Mouse (Mus musculus) erythroblast, embryonic 14.5 days (primary cell): ENCODE results near the gene 9430097D07Rik. TPM values are rescaled to one million over a fixed set of nuclear protein-coding genes. Genes with fewer than 3 reads are reported as not detected.

Experiments used
- H3K27me3 ChIP-seq: 2 replicates; pipeline ENCODE4 v1.6.1; 2012; ENCODE audit warnings: inconsistent platforms; ENCODE audit not compliant: control insufficient read depth
- H3K36me3 ChIP-seq: 2 replicates; pipeline ENCODE4 v1.6.1; 2012; ENCODE audit warnings: mild to moderate bottlenecking, inconsistent platforms; ENCODE audit not compliant: control insufficient read depth
- H3K4me1 ChIP-seq: 2 replicates; pipeline ENCODE4 v1.6.1; 2012; ENCODE audit warnings: inconsistent platforms; ENCODE audit not compliant: control insufficient read depth
- H3K4me3 ChIP-seq: replicated peaks from 2 replicates; pipeline ENCODE3; 2012; ENCODE audit warnings: moderate library complexity, mild to moderate bottlenecking, inconsistent platforms
- H3K9me3 ChIP-seq: 2 replicates; pipeline ENCODE4 v1.6.1; 2012; ENCODE audit warnings: low read length, inconsistent platforms, mixed read lengths; ENCODE audit not compliant: control insufficient read depth
- GATA1 ChIP-seq: IDR thresholded peaks from 2 replicates; pipeline ENCODE4 v1.6.1; 2012; ENCODE audit warnings: low read length, inconsistent platforms, mixed read lengths
- TAL1 ChIP-seq: IDR thresholded peaks from 3 replicates; pipeline ENCODE4 v1.6.1; 2012; ENCODE audit warnings: low read length, inconsistent platforms, mixed read lengths
- polyA plus RNA-seq: library from polyadenylated mRNA; stranded (reverse); fragments of >175 nt; gene quantifications from 2 replicates; pipeline ENCODE4 v1.2.3, GENCODE M21; 2012

9430097D07Rik gene
- polyA plus RNA-seq, 1 experiment: not detected

- Histone ChIP-seq H3K4me3 (peak overlapping the region; percentile 79), H3K4me1 (peaks cover 20% of the 10 kb centered on the region), H3K27me3 (peaks cover 61% of the 10 kb centered on the region), H3K9me3 (no peaks in the 10 kb centered on the region; the same call in 1 of the 2 replicates), H3K36me3 (no peaks in the 10 kb centered on the region)
- TF ChIP-seq GATA1: peak; percentile 37; the same call in 1 of the 2 replicates
- no peak for TF ChIP-seq TAL1
These were observed 41.3 kb downstream of the 9430097D07Rik start for GRCm38 (mm10) chr2:32534061-32534732.

DNA sequence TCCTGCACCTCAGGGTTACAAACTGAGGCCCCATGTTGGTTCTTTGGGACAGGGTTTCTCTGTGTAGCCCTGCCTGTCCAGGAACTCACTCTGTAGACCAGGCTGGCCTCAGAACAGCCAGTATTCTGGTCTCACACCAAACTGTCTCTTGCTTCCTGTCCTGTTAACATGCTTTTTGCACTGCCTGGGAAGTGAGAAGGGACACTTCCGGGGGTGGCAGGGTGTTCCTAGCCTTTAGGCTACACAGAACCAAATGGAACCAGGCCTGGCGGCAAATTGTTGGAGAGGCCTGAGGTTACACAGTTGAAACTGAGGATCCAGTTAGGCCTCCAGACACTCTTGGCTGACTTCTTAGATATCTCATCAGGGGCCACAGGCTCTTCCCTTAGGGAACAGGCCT lies 42.3 kb downstream of the 9430097D07Rik start:
- H3K4me1 ChIP-seq: peaks cover 20% of the 10 kb centered on the region
- peaks cover 50% of the 10 kb centered on the region for H3K27me3 ChIP-seq
- no peak for TF ChIP-seq TAL1
- TF ChIP-seq GATA1: no peak
- H3K36me3 ChIP-seq: no peaks in the 10 kb centered on the region
- H3K9me3 ChIP-seq: no peaks in the 10 kb centered on the region; the same call in 1 of the 2 replicates
- no peak overlapping the region for H3K4me3 ChIP-seq

GRCm38 (mm10) chr2:32530479-32530878 lies 45.0 kb downstream of the 9430097D07Rik start:
- Histone ChIP-seq H3K4me3 (no peak overlapping the region), H3K4me1 (peaks cover 14% of the 10 kb centered on the region), H3K27me3 (peaks cover 23% of the 10 kb centered on the region), H3K36me3 (no peaks in the 10 kb centered on the region), H3K9me3 (no peaks in the 10 kb centered on the region)
- no peak for TF ChIP-seq GATA1
- TF ChIP-seq TAL1: no peak

DNA sequence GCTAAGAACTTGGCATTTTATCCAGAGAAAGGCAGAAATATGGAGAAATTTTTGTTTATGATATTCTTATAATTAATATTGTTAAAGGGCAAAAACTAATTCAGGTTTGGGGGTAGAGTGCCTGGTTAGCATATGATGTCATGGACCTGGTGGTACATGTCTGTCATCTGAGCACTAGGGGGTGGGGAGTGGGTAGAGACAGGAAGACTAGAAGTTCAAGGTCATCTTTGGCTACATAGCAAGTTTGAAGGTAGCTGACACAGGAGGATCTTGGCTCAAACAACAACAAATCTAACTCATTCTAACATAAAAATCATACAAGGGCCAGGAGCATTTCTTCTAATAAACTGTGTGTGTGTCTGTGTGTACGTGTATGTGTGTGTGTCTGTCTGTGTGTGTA lies 47.2 kb downstream of the 9430097D07Rik start:
- TF ChIP-seq GATA1 (no peak), TAL1 (no peak)
- peaks cover 1% of the 10 kb centered on the region; the same call in 1 of the 2 replicates for H3K4me1 ChIP-seq
- H3K36me3 ChIP-seq: no peaks in the 10 kb centered on the region
- no peak overlapping the region for H3K4me3 ChIP-seq
- no peaks in the 10 kb centered on the region for H3K9me3 ChIP-seq
- H3K27me3 ChIP-seq: peaks cover 3% of the 10 kb centered on the region

DNA sequence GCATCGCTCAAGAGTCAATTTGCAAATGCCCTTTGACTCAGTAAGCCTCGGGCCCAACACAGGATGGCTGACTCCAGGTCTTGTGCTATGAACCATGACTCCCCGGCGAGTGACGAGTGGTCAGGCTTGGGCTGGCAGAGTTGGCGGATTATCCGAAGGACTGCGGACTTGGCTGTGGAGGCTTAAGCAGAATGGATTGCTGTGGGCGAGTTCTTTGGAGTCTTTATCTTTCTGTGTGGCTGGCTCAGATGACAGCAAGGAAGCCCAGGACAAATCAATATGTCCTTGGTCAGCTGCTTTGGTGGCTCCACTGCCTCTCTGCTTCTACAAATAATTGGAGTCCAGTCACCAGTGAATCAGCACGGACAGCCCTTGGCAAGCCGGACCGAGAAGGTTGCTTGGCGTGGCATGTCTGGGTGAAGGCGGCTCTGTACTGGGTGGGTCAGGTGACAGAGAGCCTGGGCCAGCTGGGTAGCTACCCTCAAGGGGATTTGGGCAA lies 48.0 kb downstream of the 9430097D07Rik start:
- H3K36me3 ChIP-seq: no peaks in the 10 kb centered on the region
- H3K4me1 ChIP-seq: peaks cover 1% of the 10 kb centered on the region; the same call in 1 of the 2 replicates
- H3K9me3 ChIP-seq: no peaks in the 10 kb centered on the region
- no peaks in the 10 kb centered on the region for H3K27me3 ChIP-seq
- H3K4me3 ChIP-seq: no peak overlapping the region
- no peak for TF ChIP-seq GATA1
- no peak for TF ChIP-seq TAL1

- TF ChIP-seq GATA1 (no peak), TAL1 (no peak)
- H3K36me3 ChIP-seq: no peaks in the 10 kb centered on the region
- H3K27me3 ChIP-seq: no peaks in the 10 kb centered on the region
- peaks cover 1% of the 10 kb centered on the region; the same call in 1 of the 2 replicates for H3K4me1 ChIP-seq
- no peaks in the 10 kb centered on the region for H3K9me3 ChIP-seq
- no peak overlapping the region for H3K4me3 ChIP-seq
These were observed 49.7 kb downstream of the 9430097D07Rik start for GRCm38 (mm10) chr2:32525816-32526215.

DNA sequence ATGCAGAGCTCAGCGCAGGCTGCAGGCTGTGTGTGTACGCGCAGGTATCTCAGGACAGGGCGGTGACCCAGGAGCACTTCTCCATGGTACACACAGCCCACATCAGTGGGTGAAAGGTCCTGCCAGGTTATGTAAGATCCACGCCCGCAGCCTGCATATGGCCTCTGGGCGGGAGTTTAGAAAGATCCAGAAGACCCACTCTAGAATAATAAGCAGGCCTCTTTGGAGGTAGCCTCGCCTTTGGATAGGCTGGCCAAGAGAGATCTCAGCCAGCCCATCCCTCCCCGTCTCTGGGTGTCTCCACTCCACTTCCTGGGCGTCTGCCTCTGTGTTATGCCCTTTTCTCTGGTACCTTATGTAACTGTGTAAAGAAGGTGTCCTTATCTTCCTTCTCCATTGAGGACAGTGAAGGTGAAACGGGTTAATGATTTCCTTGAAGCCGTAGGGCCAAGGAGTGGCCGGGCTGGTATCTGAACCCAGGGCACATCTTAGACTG lies 50.9 kb downstream of the 9430097D07Rik start:
- TF ChIP-seq GATA1: no peak
- no peak overlapping the region for H3K4me3 ChIP-seq
- H3K36me3 ChIP-seq: no peaks in the 10 kb centered on the region
- no peaks in the 10 kb centered on the region for H3K27me3 ChIP-seq
- no peaks in the 10 kb centered on the region for H3K9me3 ChIP-seq
- H3K4me1 ChIP-seq: peaks cover 1% of the 10 kb centered on the region; the same call in 1 of the 2 replicates

Other genes with a start within 250 kb of the 9430097D07Rik start
- gene Ciz1, start 223.4 kb downstream of the 9430097D07Rik start, polyA plus RNA-seq: 19.4 and 20.0 TPM in 2 replicates
- gene Dnm1, start 222.3 kb downstream of the 9430097D07Rik start, polyA plus RNA-seq: 0.03 TPM in 1 of 2 replicates, not detected in the other
- 29.8 and 38.6 TPM in 2 replicates for gene 1110008P14Rik, start 193.7 kb downstream of the 9430097D07Rik start, polyA plus RNA-seq
- gene Lcn2, start 187.4 kb downstream of the 9430097D07Rik start, polyA plus RNA-seq: 0.19 and 0.32 TPM in 2 replicates
- 0.21 and 0.44 TPM in 2 replicates for gene Ptges2, start 179.8 kb downstream of the 9430097D07Rik start, polyA plus RNA-seq
- 0.26 and 0.29 TPM in 2 replicates for gene Naif1, start 125.2 kb downstream of the 9430097D07Rik start, polyA plus RNA-seq
- 1.9 and 2.0 TPM in 2 replicates for gene Slc25a25, start 124.2 kb downstream of the 9430097D07Rik start, polyA plus RNA-seq
- gene Fam102a, start 40.4 kb downstream of the 9430097D07Rik start, polyA plus RNA-seq: 0.03 and 0.06 TPM in 2 replicates
- gene Dpm2, start 4.8 kb downstream of the 9430097D07Rik start, polyA plus RNA-seq: 1.2 and 1.7 TPM in 2 replicates
- gene Pip5kl1, start 887 bp downstream of the 9430097D07Rik start, polyA plus RNA-seq: not detected in 2 replicates
- 0.21 and 0.30 TPM in 2 replicates for gene St6galnac4, start 11.4 kb upstream of the 9430097D07Rik start, polyA plus RNA-seq
- 0.52 and 0.89 TPM in 2 replicates for gene St6galnac6, start 24.0 kb upstream of the 9430097D07Rik start, polyA plus RNA-seq
- gene Ak1, start 46.1 kb upstream of the 9430097D07Rik start, polyA plus RNA-seq: 0.08 TPM in 1 of 2 replicates, not detected in the other
- gene Eng, start 70.9 kb upstream of the 9430097D07Rik start, polyA plus RNA-seq: 0.60 and 0.69 TPM in 2 replicates
- gene Fpgs, start 128.5 kb upstream of the 9430097D07Rik start, polyA plus RNA-seq: 1.0 and 1.2 TPM in 2 replicates
- 6.1 and 10.2 TPM in 2 replicates for gene Cdk9, start 137.4 kb upstream of the 9430097D07Rik start, polyA plus RNA-seq
- gene Sh2d3c, start 145.4 kb upstream of the 9430097D07Rik start, polyA plus RNA-seq: 0.04 and 0.06 TPM in 2 replicates
- gene 6330409D20Rik, start 165.3 kb upstream of the 9430097D07Rik start, polyA plus RNA-seq: not detected in 2 replicates
- 1.5 and 2.4 TPM in 2 replicates for gene Tor2a, start 181.6 kb upstream of the 9430097D07Rik start, polyA plus RNA-seq
- 0.02 TPM in 1 of 2 replicates, not detected in the other for gene Ttc16, start 199.9 kb upstream of the 9430097D07Rik start, polyA plus RNA-seq
- gene Ptrh1, start 200.1 kb upstream of the 9430097D07Rik start, polyA plus RNA-seq: 0.06 TPM in 1 of 2 replicates, not detected in the other
- gene Cfap157, start 208.7 kb upstream of the 9430097D07Rik start, polyA plus RNA-seq: not detected in 2 replicates